Mouse (Mus musculus): ENCODE measurements around the gene Rsbn1l. TPM values are rescaled to one million over a fixed set of nuclear protein-coding genes. Genes with fewer than 3 reads are reported as not detected.

Gene Rsbn1l
- polyA plus RNA-seq, 1 experiment from 2014 or later, result 5.1 TPM

GRCm38 (mm10) chr5:20919566-20919965 lies 36.6 kb downstream of the Rsbn1l start:
- no peak overlapping the region for H3K4me3 ChIP-seq
- H3K4me1 ChIP-seq, result no peaks in the 10 kb centered on the region
- H3K27me3 ChIP-seq (ENCODE audit: insufficient read depth, poor library complexity, severe bottlenecking), result no peaks in the 10 kb centered on the region
- DNase-seq (ENCODE audit: low spot score), result no peak
- WGBS, result 92% methylated on average over 9 of the region's 9 CpGs
- no peak overlapping the region for H3K27ac ChIP-seq
- no peaks in the 10 kb centered on the region for H3K9me3 ChIP-seq
- no peaks in the 10 kb centered on the region for H3K36me3 ChIP-seq

- no peak for DNase-seq (ENCODE audit: low spot score)
- WGBS, result 93% methylated on average over 4 of the region's 4 CpGs
- Histone ChIP-seq H3K27ac (no peak overlapping the region), H3K4me3 (no peak overlapping the region), H3K9me3 (no peaks in the 10 kb centered on the region), H3K36me3 (no peaks in the 10 kb centered on the region), H3K4me1 (no peaks in the 10 kb centered on the region), H3K27me3 (ENCODE audit: insufficient read depth, poor library complexity, severe bottlenecking) (no peaks in the 10 kb centered on the region)
Observed at GRCm38 (mm10) chr5:20918967-20919366, 37.2 kb downstream of the Rsbn1l start.

GRCm38 (mm10) chr5:20913372-20914275 lies 42.6 kb downstream of the Rsbn1l start:
- H3K4me3 ChIP-seq, result no peak overlapping the region
- no peak for DNase-seq (ENCODE audit: low spot score)
- 75% methylated on average over 11 of the region's 11 CpGs for WGBS

DNA sequence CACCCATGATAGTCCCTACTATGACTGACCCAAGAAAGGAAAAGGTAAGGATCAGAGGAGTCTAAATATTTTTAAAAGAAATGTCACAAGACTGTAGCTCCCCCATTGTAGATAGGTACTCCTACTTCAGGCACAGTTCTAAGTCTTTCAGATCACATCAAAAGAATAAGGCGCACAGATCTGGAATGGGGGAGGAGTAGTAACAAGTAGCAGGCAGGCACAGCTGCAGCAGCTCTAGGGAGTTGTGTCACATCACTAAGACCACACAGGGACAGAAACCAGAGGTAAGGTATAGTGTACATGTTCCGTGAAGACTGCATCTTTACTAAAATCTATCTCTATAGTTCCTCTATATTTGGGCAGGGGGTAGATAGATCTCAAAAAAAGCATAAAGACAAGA lies 44.5 kb downstream of the Rsbn1l start:
- H3K9me3 ChIP-seq, result no peaks in the 10 kb centered on the region
- peaks cover 10% of the 10 kb centered on the region; the same call in 1 of the 2 replicates for H3K36me3 ChIP-seq
- no peak overlapping the region for H3K4me3 ChIP-seq
- DNase-seq (ENCODE audit: low spot score), result no peak
- no peak overlapping the region for H3K27ac ChIP-seq
- no peaks in the 10 kb centered on the region for H3K4me1 ChIP-seq
- H3K27me3 ChIP-seq (ENCODE audit: insufficient read depth, poor library complexity, severe bottlenecking), result no peaks in the 10 kb centered on the region
- 84% methylated on average over 2 of the region's 2 CpGs for WGBS

More at GRCm38 (mm10) chr5:20913372-20914275, 42.6 kb downstream of the Rsbn1l start:
- no peaks in the 10 kb centered on the region for H3K27me3 ChIP-seq (ENCODE audit: insufficient read depth, poor library complexity, severe bottlenecking)
- no peak overlapping the region for H3K27ac ChIP-seq
- no peaks in the 10 kb centered on the region for H3K9me3 ChIP-seq
- no peaks in the 10 kb centered on the region for H3K4me1 ChIP-seq
- no peaks in the 10 kb centered on the region for H3K36me3 ChIP-seq

GRCm38 (mm10) chr5:20906191-20906590 lies 50.0 kb downstream of the Rsbn1l start:
- 91% methylated on average over 7 of the region's 7 CpGs for WGBS
- H3K36me3 ChIP-seq, result peaks cover 33% of the 10 kb centered on the region
- H3K27ac ChIP-seq, result no peak overlapping the region
- no peaks in the 10 kb centered on the region for H3K27me3 ChIP-seq (ENCODE audit: insufficient read depth, poor library complexity, severe bottlenecking)
- DNase-seq (ENCODE audit: low spot score), result no peak
- no peaks in the 10 kb centered on the region for H3K9me3 ChIP-seq
- no peak overlapping the region for H3K4me3 ChIP-seq
- no peaks in the 10 kb centered on the region; the same call in 1 of the 2 replicates for H3K4me1 ChIP-seq

GRCm38 (mm10) chr5:20905437-20905836 lies 50.8 kb downstream of the Rsbn1l start:
- 81% methylated on average over 2 of the region's 2 CpGs for WGBS
- Histone ChIP-seq H3K4me3 (no peak overlapping the region), H3K27ac (no peak overlapping the region), H3K36me3 (peaks cover 40% of the 10 kb centered on the region), H3K27me3 (ENCODE audit: insufficient read depth, poor library complexity, severe bottlenecking) (no peaks in the 10 kb centered on the region), H3K9me3 (no peaks in the 10 kb centered on the region), H3K4me1 (no peaks in the 10 kb centered on the region; the same call in 1 of the 2 replicates)
- no peak for DNase-seq (ENCODE audit: low spot score)

DNA sequence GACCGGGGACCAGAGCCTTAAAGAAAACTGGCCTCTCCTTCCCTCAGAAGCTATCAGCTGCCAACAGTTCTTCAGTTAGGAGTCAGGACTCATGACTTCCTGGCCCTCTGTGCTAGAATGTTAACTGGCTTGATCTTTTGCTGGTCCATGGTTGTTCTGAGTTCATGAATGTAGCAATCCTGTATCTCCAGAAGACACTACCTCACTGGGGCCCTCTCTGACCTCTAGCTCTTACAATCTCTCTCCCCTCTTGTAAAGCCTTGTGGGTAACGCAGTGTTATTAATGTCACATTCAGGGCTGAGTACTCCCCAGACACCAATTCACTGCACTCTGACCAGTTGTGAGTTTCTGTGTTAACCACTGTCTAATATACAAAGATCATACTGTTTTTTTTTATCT lies 51.6 kb downstream of the Rsbn1l start:
- peaks cover 44% of the 10 kb centered on the region for H3K36me3 ChIP-seq
- no peaks in the 10 kb centered on the region; the same call in 1 of the 2 replicates for H3K4me1 ChIP-seq
- H3K27me3 ChIP-seq (ENCODE audit: insufficient read depth, poor library complexity, severe bottlenecking), result no peaks in the 10 kb centered on the region
- no peak for DNase-seq (ENCODE audit: low spot score)
- H3K27ac ChIP-seq, result no peak overlapping the region
- no peaks in the 10 kb centered on the region for H3K9me3 ChIP-seq
- H3K4me3 ChIP-seq, result no peak overlapping the region
- 71% methylated on average over 2 of the region's 2 CpGs for whole genome bisulfite sequencing

- 71% methylated on average over 2 of the region's 2 CpGs for whole genome bisulfite sequencing
- Histone ChIP-seq H3K4me1 (no peaks in the 10 kb centered on the region), H3K9me3 (no peaks in the 10 kb centered on the region), H3K36me3 (peaks cover 49% of the 10 kb centered on the region), H3K27me3 (ENCODE audit: insufficient read depth, poor library complexity, severe bottlenecking) (no peaks in the 10 kb centered on the region), H3K4me3 (no peak overlapping the region), H3K27ac (no peak overlapping the region)
- DNase-seq (ENCODE audit: low spot score), result no peak
Observed at GRCm38 (mm10) chr5:20897446-20898167, 58.6 kb downstream of the Rsbn1l start.

- Histone ChIP-seq H3K27ac (no peak overlapping the region), H3K4me3 (peak overlapping the region; percentile 94; the same call in 1 of the 2 replicates), H3K4me1 (peaks cover 14% of the 10 kb centered on the region), H3K9me3 (no peaks in the 10 kb centered on the region), H3K27me3 (ENCODE audit: insufficient read depth, poor library complexity, severe bottlenecking) (no peaks in the 10 kb centered on the region), H3K36me3 (peaks cover 21% of the 10 kb centered on the region)
- WGBS, result 74% methylated on average over 4 of the region's 4 CpGs
- no peak for DNase-seq (ENCODE audit: low spot score)
Observed at GRCm38 (mm10) chr5:20884036-20884620, 72.1 kb downstream of the Rsbn1l start.

DNA sequence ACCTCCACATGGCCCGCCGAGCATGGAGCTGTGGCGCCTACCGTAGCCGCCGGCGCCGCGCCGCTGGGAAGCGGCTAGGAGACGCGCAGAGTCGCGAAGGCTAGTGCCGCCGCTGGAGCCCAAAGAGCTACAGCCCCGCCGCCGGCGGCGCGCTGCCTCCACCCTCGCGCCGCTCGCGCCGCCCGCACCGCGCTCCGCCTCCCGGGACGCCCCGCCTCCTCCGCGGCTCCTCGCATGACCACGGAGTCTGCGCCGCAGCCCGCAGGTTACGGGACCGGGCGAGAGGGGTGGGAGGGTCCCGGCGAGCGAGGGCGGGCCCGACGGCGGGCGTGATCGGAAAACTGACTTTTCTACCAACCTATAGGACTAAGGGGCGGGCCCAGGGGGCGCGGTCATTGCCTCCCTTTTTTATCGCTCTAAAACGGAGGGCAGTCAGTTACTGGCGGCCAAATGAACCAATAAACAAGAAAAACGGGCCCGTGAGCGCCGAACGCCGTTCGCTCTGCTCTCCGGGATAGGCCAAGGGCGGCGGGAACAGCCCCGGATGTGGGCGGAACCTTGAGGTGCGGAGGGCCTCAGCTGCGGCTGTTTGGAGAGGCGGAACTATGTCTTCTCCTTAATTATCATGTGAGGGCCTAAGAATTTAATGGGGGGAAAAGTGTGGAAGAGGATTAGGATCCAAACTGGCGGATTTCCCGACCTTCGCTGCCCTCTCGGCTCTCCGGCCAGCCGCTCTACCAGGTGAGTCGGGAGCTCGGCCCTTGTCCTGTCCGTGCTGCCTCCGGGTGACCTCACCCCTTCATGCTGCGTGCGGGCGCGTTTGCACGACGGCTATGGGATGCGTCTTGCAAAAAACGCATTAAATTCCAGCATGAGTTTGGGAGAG lies 74.0 kb downstream of the Rsbn1l start, which contains the start of the genes Phtf2 and Tmem60:
Gene Phtf2, minus strand, starts transcription at position 210 of the 886 bp plus-strand sequence.
Gene Tmem60, plus strand, starts transcription at position 277 of the 886 bp plus-strand sequence.
- H3K4me3 ChIP-seq, result peak within 1 kb of the TSS; percentile 94
- DNase-seq (ENCODE audit: low spot score), result peak; percentile 99
- H3K4me1 ChIP-seq, result peaks cover 21% of the 10 kb centered on the region
- H3K27ac ChIP-seq, result peak within 1 kb of the TSS; percentile 97
- no peaks in the 10 kb centered on the region for H3K27me3 ChIP-seq (ENCODE audit: insufficient read depth, poor library complexity, severe bottlenecking)
- under 1% methylated on average over 94 of the region's 94 CpGs for WGBS
- no peaks in the 10 kb centered on the region for H3K9me3 ChIP-seq
- H3K36me3 ChIP-seq, result peaks cover 16% of the 10 kb centered on the region

- WGBS, result 1% methylated on average over 64 of the region's 64 CpGs
Observed at GRCm38 (mm10) chr5:20880797-20881775, 75.1 kb downstream of the Rsbn1l start.

More at GRCm38 (mm10) chr5:20880797-20881775, 75.1 kb downstream of the Rsbn1l start:
- Histone ChIP-seq H3K4me1 (peaks cover 22% of the 10 kb centered on the region), H3K27me3 (ENCODE audit: insufficient read depth, poor library complexity, severe bottlenecking) (no peaks in the 10 kb centered on the region), H3K36me3 (peaks cover 11% of the 10 kb centered on the region), H3K9me3 (no peaks in the 10 kb centered on the region), H3K4me3 (peak overlapping the region; percentile 94), H3K27ac (peak overlapping the region; percentile 97)
- peak; percentile 76 for DNase-seq (ENCODE audit: low spot score)
